Mouse (Mus musculus): ENCODE measurements around the gene Olfr1366. TPM values are rescaled to one million over a fixed set of nuclear protein-coding genes. Genes with fewer than 3 reads are reported as not detected.

The Olfr1366 gene
- polyA plus RNA-seq, 1 experiment from 2014 or later, result not detected

GRCm38 (mm10) chr13:21495080-21495479 is 47.5 kb downstream of the Olfr1366 start, which contains the start of gene AK157302:
Gene AK157302, plus strand, starts transcription at chr13:21495223.
- 79% methylated on average over 21 of the region's 21 CpGs for WGBS (ENCODE audit: insufficient replicate concordance)

GRCm38 (mm10) chr13:21492847-21493246 is 49.8 kb downstream of the Olfr1366 start:
- Histone ChIP-seq H3K9me3 (replicated peaks) (no peaks in the 10 kb centered on the region), H3K36me3 (no peaks in the 10 kb centered on the region), H3K27me3 (no peaks in the 10 kb centered on the region), H3K9ac (no peak overlapping the region), H3K4me3 (replicated peaks) (no peak overlapping the region), H3K4me2 (no peak overlapping the region), H3K4me1 (replicated peaks) (no peaks in the 10 kb centered on the region), H3K27ac (no peak overlapping the region)
- WGBS (ENCODE audit: insufficient replicate concordance), result 81% methylated on average over 5 of the region's 5 CpGs
- DNase-seq (no peak), ATAC-seq (ENCODE audit: low read depth) (no peak)

More at GRCm38 (mm10) chr13:21495080-21495479, 47.5 kb downstream of the Olfr1366 start, which contains the start of gene AK157302:
- DNase-seq, result no peak
- Histone ChIP-seq H3K4me3 (replicated peaks) (no peak within 1 kb of the TSS), H3K4me1 (replicated peaks) (no peaks in the 10 kb centered on the region), H3K9me3 (replicated peaks) (no peaks in the 10 kb centered on the region), H3K27me3 (no peaks in the 10 kb centered on the region), H3K27ac (no peak within 1 kb of the TSS), H3K9ac (no peak within 1 kb of the TSS), H3K36me3 (no peaks in the 10 kb centered on the region), H3K4me2 (no peak within 1 kb of the TSS)
- ATAC-seq (ENCODE audit: low read depth), result no peak

- DNase-seq (no peak), ATAC-seq (ENCODE audit: low read depth) (no peak)
- Histone ChIP-seq H3K27ac (no peak overlapping the region), H3K4me3 (replicated peaks) (no peak overlapping the region), H3K9me3 (replicated peaks) (no peaks in the 10 kb centered on the region), H3K4me1 (replicated peaks) (no peaks in the 10 kb centered on the region), H3K27me3 (no peaks in the 10 kb centered on the region), H3K36me3 (no peaks in the 10 kb centered on the region), H3K9ac (no peak overlapping the region), H3K4me2 (no peak overlapping the region)
- WGBS (ENCODE audit: insufficient replicate concordance), result 65% methylated on average over 1 of the region's 1 CpGs
These were observed 55.7 kb downstream of the Olfr1366 start for GRCm38 (mm10) chr13:21486881-21487280.

Other genes starting within 250 kb of the Olfr1366 start
- gene Gpx6, start 230.7 kb downstream of the Olfr1366 start, polyA plus RNA-seq (2015; fragmentation: Nextera tagmentation; extraction: Ambion mirVana), result not detected in 2 replicates
- not detected in 2 replicates for gene Olfr1367, start 195.9 kb downstream of the Olfr1366 start, polyA plus RNA-seq (2015; fragmentation: Nextera tagmentation; extraction: Ambion mirVana)
- 4.4 and 5.0 TPM in 2 replicates for gene Zscan12, start 180.0 kb downstream of the Olfr1366 start, polyA plus RNA-seq (2015; fragmentation: Nextera tagmentation; extraction: Ambion mirVana)
- gene Zkscan3, start 140.1 kb downstream of the Olfr1366 start, polyA plus RNA-seq (2015; fragmentation: Nextera tagmentation; extraction: Ambion mirVana), result 30.1 and 33.6 TPM in 2 replicates
- gene Pgbd1, start 101.8 kb downstream of the Olfr1366 start, polyA plus RNA-seq (2015; fragmentation: Nextera tagmentation; extraction: Ambion mirVana), result 1.6 and 1.7 TPM in 2 replicates
- 7.0 and 7.6 TPM in 2 replicates for gene Zscan26, start 89.1 kb downstream of the Olfr1366 start, polyA plus RNA-seq (2015; fragmentation: Nextera tagmentation; extraction: Ambion mirVana)
- 0.86 and 0.92 TPM in 2 replicates for gene Nkapl, start 74.3 kb downstream of the Olfr1366 start, polyA plus RNA-seq (2015; fragmentation: Nextera tagmentation; extraction: Ambion mirVana)
- gene Zkscan4, start 63.9 kb downstream of the Olfr1366 start, polyA plus RNA-seq (2015; fragmentation: Nextera tagmentation; extraction: Ambion mirVana), result 0.33 and 0.38 TPM in 2 replicates
- not detected in 2 replicates for gene Gm10065, start 63.4 kb downstream of the Olfr1366 start, polyA plus RNA-seq (2015; fragmentation: Nextera tagmentation; extraction: Ambion mirVana)
- gene AK157302, start 47.6 kb downstream of the Olfr1366 start, polyA plus RNA-seq (2015; fragmentation: Nextera tagmentation; extraction: Ambion mirVana), result 0.65 and 0.77 TPM in 2 replicates
- gene Gm11273, start 41.4 kb downstream of the Olfr1366 start, polyA plus RNA-seq (2015; fragmentation: Nextera tagmentation; extraction: Ambion mirVana), result 6.6 and 7.4 TPM in 2 replicates
- gene Zkscan8, start 11.7 kb downstream of the Olfr1366 start, polyA plus RNA-seq (2015; fragmentation: Nextera tagmentation; extraction: Ambion mirVana), result 1.1 and 1.2 TPM in 2 replicates
- not detected in 2 replicates for gene Olfr1535, start 17.1 kb upstream of the Olfr1366 start, polyA plus RNA-seq (2015; fragmentation: Nextera tagmentation; extraction: Ambion mirVana)
- not detected in 2 replicates for gene Olfr1364, start 39.0 kb upstream of the Olfr1366 start, polyA plus RNA-seq (2015; fragmentation: Nextera tagmentation; extraction: Ambion mirVana)
- gene Olfr1362, start 71.2 kb upstream of the Olfr1366 start, polyA plus RNA-seq (2015; fragmentation: Nextera tagmentation; extraction: Ambion mirVana), result not detected in 2 replicates
- not detected in 2 replicates for gene Olfr11, start 99.7 kb upstream of the Olfr1366 start, polyA plus RNA-seq (2015; fragmentation: Nextera tagmentation; extraction: Ambion mirVana)
- not detected in 2 replicates for gene Olfr1361, start 120.6 kb upstream of the Olfr1366 start, polyA plus RNA-seq (2015; fragmentation: Nextera tagmentation; extraction: Ambion mirVana)
- not detected in 2 replicates for gene Olfr1360, start 134.6 kb upstream of the Olfr1366 start, polyA plus RNA-seq (2015; fragmentation: Nextera tagmentation; extraction: Ambion mirVana)
- not detected in 2 replicates for gene Olfr1359, start 155.3 kb upstream of the Olfr1366 start, polyA plus RNA-seq (2015; fragmentation: Nextera tagmentation; extraction: Ambion mirVana)
- 1.8 and 3.0 TPM in 2 replicates for gene Hist1h2bl, start 173.3 kb upstream of the Olfr1366 start, polyA plus RNA-seq (2015; fragmentation: Nextera tagmentation; extraction: Ambion mirVana)
- 15.6 and 39.6 TPM in 2 replicates for gene Hist1h2ai, start 173.6 kb upstream of the Olfr1366 start, polyA plus RNA-seq (2015; fragmentation: Nextera tagmentation; extraction: Ambion mirVana)
- 5.8 and 11.7 TPM in 2 replicates for gene Hist1h3h, start 174.9 kb upstream of the Olfr1366 start, polyA plus RNA-seq (2015; fragmentation: Nextera tagmentation; extraction: Ambion mirVana)
- 4.3 and 8.6 TPM in 2 replicates for gene Hist1h2bm, start 179.2 kb upstream of the Olfr1366 start, polyA plus RNA-seq (2015; fragmentation: Nextera tagmentation; extraction: Ambion mirVana)
- gene Hist1h4j, start 192.3 kb upstream of the Olfr1366 start, polyA plus RNA-seq (2015; fragmentation: Nextera tagmentation; extraction: Ambion mirVana), result 0.41 and 0.81 TPM in 2 replicates
- 2.8 and 5.6 TPM in 2 replicates for gene Hist1h4k, start 207.7 kb upstream of the Olfr1366 start, polyA plus RNA-seq (2015; fragmentation: Nextera tagmentation; extraction: Ambion mirVana)
- gene Hist1h2ak, start 211.0 kb upstream of the Olfr1366 start, polyA plus RNA-seq (2015; fragmentation: Nextera tagmentation; extraction: Ambion mirVana), result 30.8 and 91.0 TPM in 2 replicates
- 4.4 and 14.4 TPM in 2 replicates for gene Hist1h2bn, start 211.3 kb upstream of the Olfr1366 start, polyA plus RNA-seq (2015; fragmentation: Nextera tagmentation; extraction: Ambion mirVana)
- 37.3 and 37.6 TPM in 2 replicates for gene Hist1h1b, start 237.8 kb upstream of the Olfr1366 start, polyA plus RNA-seq (2015; fragmentation: Nextera tagmentation; extraction: Ambion mirVana)
- 164 and 194 TPM in 2 replicates for gene Hist1h3i, start 240.6 kb upstream of the Olfr1366 start, polyA plus RNA-seq (2015; fragmentation: Nextera tagmentation; extraction: Ambion mirVana)
- gene Hist1h2an, start 244.4 kb upstream of the Olfr1366 start, polyA plus RNA-seq (2015; fragmentation: Nextera tagmentation; extraction: Ambion mirVana), result 5.8 and 15.9 TPM in 2 replicates
- gene Hist1h2bp, start 244.7 kb upstream of the Olfr1366 start, polyA plus RNA-seq (2015; fragmentation: Nextera tagmentation; extraction: Ambion mirVana), result 2.8 and 3.8 TPM in 2 replicates